Mouse (Mus musculus): ENCODE results near the gene Pabpc4. TPM values are rescaled to one million over a fixed set of nuclear protein-coding genes. Genes with fewer than 3 reads are reported as not detected.
"Not testable (repeated sequence)": the region's sequence is repeated elsewhere in the genome, so short reads cannot be mapped to it uniquely, and the experiment has no call there.

The Pabpc4 gene
- polyA plus RNA-seq, 1 experiment, result 478 TPM

- Histone ChIP-seq H3K9me3 (no peaks in the 10 kb centered on the region), H3K4me3 (replicated peaks) (peak overlapping the region; percentile 93), H3K27me3 (replicated peaks) (no peaks in the 10 kb centered on the region), H3K4me1 (peaks cover 54% of the 10 kb centered on the region), H3K36me3 (replicated peaks; ENCODE audit: low read length) (peaks cover 52% of the 10 kb centered on the region)
- no peak for TF ChIP-seq GATA1 (IDR thresholded peaks at IDR 0.05; ENCODE audit: borderline replicate concordance, low read length)
- no peak for TF ChIP-seq FLI1 (IDR thresholded peaks at IDR 0.05; ENCODE audit: low read length)
These were observed 22.8 kb downstream of the Pabpc4 start for GRCm38 (mm10) chr4:123284731-123285624.

- H3K4me3 ChIP-seq (replicated peaks), result no peak overlapping the region
- H3K36me3 ChIP-seq (replicated peaks; ENCODE audit: low read length), result peaks cover 69% of the 10 kb centered on the region
- TF ChIP-seq GATA1 (IDR thresholded peaks at IDR 0.05; ENCODE audit: borderline replicate concordance, low read length) (no peak), FLI1 (IDR thresholded peaks at IDR 0.05; ENCODE audit: low read length) (no peak)
- H3K9me3 ChIP-seq, result no peaks in the 10 kb centered on the region
- no peaks in the 10 kb centered on the region for H3K27me3 ChIP-seq (replicated peaks)
- H3K4me1 ChIP-seq, result peaks cover 54% of the 10 kb centered on the region
These were observed 24.6 kb downstream of the Pabpc4 start for GRCm38 (mm10) chr4:123286790-123287189.

- Histone ChIP-seq H3K4me3 (replicated peaks) (no peak overlapping the region), H3K27me3 (replicated peaks) (no peaks in the 10 kb centered on the region), H3K9me3 (no peaks in the 10 kb centered on the region), H3K36me3 (replicated peaks; ENCODE audit: low read length) (peaks cover 91% of the 10 kb centered on the region), H3K4me1 (peaks cover 45% of the 10 kb centered on the region)
- TF ChIP-seq GATA1 (IDR thresholded peaks at IDR 0.05; ENCODE audit: borderline replicate concordance, low read length), result no peak
- no peak for TF ChIP-seq FLI1 (IDR thresholded peaks at IDR 0.05; ENCODE audit: low read length)
These were observed 26.9 kb downstream of the Pabpc4 start for GRCm38 (mm10) chr4:123289038-123289437.

GRCm38 (mm10) chr4:123292390-123292789 lies 30.2 kb downstream of the Pabpc4 start:
- Histone ChIP-seq H3K27me3 (replicated peaks) (no peaks in the 10 kb centered on the region), H3K4me3 (replicated peaks) (no peak overlapping the region), H3K36me3 (replicated peaks; ENCODE audit: low read length) (peaks cover 98% of the 10 kb centered on the region), H3K9me3 (no peaks in the 10 kb centered on the region), H3K4me1 (peaks cover 16% of the 10 kb centered on the region)
- TF ChIP-seq GATA1 (IDR thresholded peaks at IDR 0.05; ENCODE audit: borderline replicate concordance, low read length) (no peak), FLI1 (IDR thresholded peaks at IDR 0.05; ENCODE audit: low read length) (no peak)

GRCm38 (mm10) chr4:123292989-123293388 lies 30.8 kb downstream of the Pabpc4 start:
- Histone ChIP-seq H3K36me3 (replicated peaks; ENCODE audit: low read length) (peaks cover 98% of the 10 kb centered on the region), H3K9me3 (no peaks in the 10 kb centered on the region), H3K4me3 (replicated peaks) (no peak overlapping the region), H3K4me1 (peaks cover 11% of the 10 kb centered on the region), H3K27me3 (replicated peaks) (no peaks in the 10 kb centered on the region)
- TF ChIP-seq GATA1 (IDR thresholded peaks at IDR 0.05; ENCODE audit: borderline replicate concordance, low read length), result no peak
- no peak for TF ChIP-seq FLI1 (IDR thresholded peaks at IDR 0.05; ENCODE audit: low read length)

- Histone ChIP-seq H3K4me1 (peaks cover 11% of the 10 kb centered on the region), H3K36me3 (replicated peaks; ENCODE audit: low read length) (peaks cover 95% of the 10 kb centered on the region), H3K27me3 (replicated peaks) (no peaks in the 10 kb centered on the region), H3K9me3 (no peaks in the 10 kb centered on the region), H3K4me3 (replicated peaks) (no peak overlapping the region)
- TF ChIP-seq FLI1 (IDR thresholded peaks at IDR 0.05; ENCODE audit: low read length) (no peak), GATA1 (IDR thresholded peaks at IDR 0.05; ENCODE audit: borderline replicate concordance, low read length) (no peak)
These were observed 31.7 kb downstream of the Pabpc4 start for GRCm38 (mm10) chr4:123293661-123294443.

DNA sequence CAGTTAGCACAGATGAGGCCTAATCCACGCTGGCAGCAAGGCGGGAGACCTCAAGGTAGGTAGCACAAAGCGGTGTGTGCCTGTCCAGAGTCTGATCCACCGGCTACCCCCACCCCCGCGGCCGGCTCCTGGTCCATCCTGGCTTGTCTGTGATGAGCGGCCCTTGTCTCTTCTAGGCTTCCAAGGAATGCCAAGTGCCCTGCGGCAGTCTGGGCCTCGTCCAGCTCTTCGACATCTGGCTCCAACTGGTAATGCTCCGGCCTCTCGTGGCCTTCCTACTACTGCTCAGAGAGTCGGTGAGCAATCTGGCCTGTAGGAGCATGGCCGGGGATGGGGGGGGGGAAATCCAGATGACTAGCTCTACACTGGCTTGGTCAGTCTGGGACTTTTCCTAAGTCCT lies 32.9 kb downstream of the Pabpc4 start:
- H3K9me3 ChIP-seq; H3K4me3 ChIP-seq (replicated peaks); H3K27me3 ChIP-seq (replicated peaks): not testable (repeated sequence)
- Histone ChIP-seq H3K4me1 (peaks cover 19% of the 10 kb centered on the region), H3K36me3 (replicated peaks; ENCODE audit: low read length) (peaks cover 95% of the 10 kb centered on the region)

GRCm38 (mm10) chr4:123295516-123296147 lies 33.5 kb downstream of the Pabpc4 start:
- no peak for TF ChIP-seq FLI1 (IDR thresholded peaks at IDR 0.05; ENCODE audit: low read length)
- TF ChIP-seq GATA1 (IDR thresholded peaks at IDR 0.05; ENCODE audit: borderline replicate concordance, low read length), result no peak
- Histone ChIP-seq H3K4me1 (peaks cover 25% of the 10 kb centered on the region), H3K36me3 (replicated peaks; ENCODE audit: low read length) (peaks cover 93% of the 10 kb centered on the region), H3K27me3 (replicated peaks) (no peaks in the 10 kb centered on the region), H3K4me3 (replicated peaks) (no peak overlapping the region), H3K9me3 (no peaks in the 10 kb centered on the region)

DNA sequence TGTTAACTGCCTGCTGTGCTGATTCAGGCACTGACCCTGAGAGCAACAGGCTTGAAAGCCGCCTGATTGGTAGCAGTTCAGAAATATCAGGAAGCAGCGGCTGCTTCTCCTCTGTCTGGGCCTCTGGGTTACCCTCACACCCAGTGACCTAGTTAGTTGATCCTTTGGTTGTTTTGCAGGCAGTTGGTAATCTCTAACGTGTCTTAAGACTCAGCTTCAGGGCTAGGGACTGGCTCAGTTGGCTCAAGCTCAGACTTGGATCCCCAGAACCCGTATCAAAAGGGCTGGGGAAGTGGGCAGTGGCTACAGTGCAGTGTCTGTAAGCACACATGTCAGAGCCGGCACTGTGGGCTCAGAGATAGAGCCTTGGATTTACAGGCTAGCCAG lies 34.0 kb downstream of the Pabpc4 start:
- peaks cover 30% of the 10 kb centered on the region for H3K4me1 ChIP-seq
- H3K36me3 ChIP-seq (replicated peaks; ENCODE audit: low read length), result peaks cover 89% of the 10 kb centered on the region
- no peaks in the 10 kb centered on the region for H3K9me3 ChIP-seq
- TF ChIP-seq GATA1 (IDR thresholded peaks at IDR 0.05; ENCODE audit: borderline replicate concordance, low read length) (no peak), FLI1 (IDR thresholded peaks at IDR 0.05; ENCODE audit: low read length) (no peak)
- no peaks in the 10 kb centered on the region for H3K27me3 ChIP-seq (replicated peaks)
- no peak overlapping the region for H3K4me3 ChIP-seq (replicated peaks)

All from megakaryocyte, embryonic 14.5 days (primary cell).